Mouse (Mus musculus) kidney, postnatal 14 days (tissue): Measurements from ENCODE around the gene Sla2.
A peak's percentile ranks its signal among the peaks of the same experiment; 100 is the strongest.
"Not testable (repeated sequence)": the region's sequence is repeated elsewhere in the genome, so short reads cannot be mapped to it uniquely, and the experiment has no call there.

Experiments
- DNase-seq: peaks from one replicate; pipeline ENCODE4 v3.0.0; 2022; ENCODE audit warnings: mixed read lengths

The Sla2 gene

DNA sequence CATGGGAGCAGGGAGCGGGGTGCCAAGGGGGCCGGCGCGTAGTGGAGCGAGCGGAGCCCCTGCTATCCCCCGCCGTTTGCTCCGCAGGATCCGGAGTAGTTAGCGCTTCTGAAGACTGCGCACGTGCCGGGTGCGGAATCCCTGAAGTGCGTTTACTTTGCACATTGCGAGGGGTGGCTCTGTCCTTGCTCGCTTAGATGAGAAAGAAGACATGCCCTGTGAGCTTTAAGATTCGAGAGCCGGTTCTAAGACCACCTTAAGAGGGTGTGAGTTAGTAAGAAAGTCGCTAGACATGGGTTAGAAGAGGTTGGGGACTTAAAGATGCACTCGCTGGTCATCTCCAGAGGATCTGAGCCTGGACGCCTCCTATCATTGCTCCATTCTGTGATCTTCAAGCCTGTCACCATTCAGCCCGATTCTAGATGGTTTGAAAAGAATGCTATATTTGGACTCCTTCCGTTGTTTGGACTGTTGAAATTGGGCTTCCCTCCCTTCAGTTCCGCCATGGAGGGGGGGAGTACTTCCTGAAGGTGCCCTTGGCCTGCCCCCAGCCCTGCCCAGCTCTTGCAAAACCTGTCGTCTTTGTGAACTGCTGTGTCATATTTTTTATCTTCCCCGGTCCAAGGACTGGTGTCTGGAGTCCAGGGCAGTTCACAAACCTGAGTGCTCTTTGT is 23.4 kb downstream of the Sla2 start:
- DNase-seq: peak; percentile 65

DNA sequence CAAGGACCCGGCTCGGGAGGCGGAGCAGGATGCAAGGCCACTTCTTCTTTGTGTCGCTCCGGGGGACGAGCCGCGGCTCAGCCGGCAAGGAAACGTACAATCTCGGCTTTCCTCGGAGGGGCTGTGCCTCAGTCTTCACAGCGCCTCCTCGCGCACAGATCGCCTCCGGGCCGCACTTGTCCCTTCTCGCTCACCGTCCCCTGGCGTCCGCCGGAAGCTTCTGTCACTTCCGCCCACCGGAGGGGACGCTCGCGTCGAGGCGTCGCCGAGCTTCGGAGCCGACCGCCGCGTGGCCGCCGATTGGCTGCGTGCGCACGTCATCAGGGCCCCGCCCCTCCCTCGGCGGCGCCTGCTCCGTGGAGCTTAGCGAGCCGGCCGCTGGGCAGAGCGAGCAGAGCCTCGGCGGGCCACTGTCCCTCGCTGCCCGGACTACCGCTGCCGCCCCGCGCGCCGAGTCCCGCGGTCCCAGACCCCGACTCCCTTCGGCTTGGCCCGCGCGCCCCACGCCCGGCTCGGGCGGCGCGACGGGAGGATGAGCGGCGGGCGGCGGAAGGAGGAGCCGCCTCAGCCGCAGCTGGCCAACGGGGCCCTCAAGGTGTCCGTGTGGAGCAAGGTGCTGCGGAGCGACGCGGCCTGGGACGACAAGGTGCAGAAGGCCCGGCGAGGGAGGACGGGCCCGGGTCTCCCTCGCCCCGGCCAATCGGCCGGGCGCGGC is 24.1 kb downstream of the Sla2 start, which contains the start of gene Rab5if:
TSS of gene Rab5if (plus strand) at position 357 of the 715 bp plus-strand sequence.
- peak; percentile 98 for DNase-seq

GRCm38 (mm10) chr2:156862041-156862717 is 24.8 kb downstream of the Sla2 start:
- peak; percentile 60 for DNase-seq

- no peak for DNase-seq
These were observed 28.3 kb downstream of the Sla2 start for GRCm38 (mm10) chr2:156858671-156859070.

- DNase-seq: no peak
These were observed 29.2 kb downstream of the Sla2 start, which contains the start of gene 4930518I15Rik for GRCm38 (mm10) chr2:156857835-156858234. TSS of gene 4930518I15Rik (minus strand) at chr2:156857946.

- DNase-seq: no peak
These were observed 29.6 kb downstream of the Sla2 start for GRCm38 (mm10) chr2:156857385-156857791.

DNA sequence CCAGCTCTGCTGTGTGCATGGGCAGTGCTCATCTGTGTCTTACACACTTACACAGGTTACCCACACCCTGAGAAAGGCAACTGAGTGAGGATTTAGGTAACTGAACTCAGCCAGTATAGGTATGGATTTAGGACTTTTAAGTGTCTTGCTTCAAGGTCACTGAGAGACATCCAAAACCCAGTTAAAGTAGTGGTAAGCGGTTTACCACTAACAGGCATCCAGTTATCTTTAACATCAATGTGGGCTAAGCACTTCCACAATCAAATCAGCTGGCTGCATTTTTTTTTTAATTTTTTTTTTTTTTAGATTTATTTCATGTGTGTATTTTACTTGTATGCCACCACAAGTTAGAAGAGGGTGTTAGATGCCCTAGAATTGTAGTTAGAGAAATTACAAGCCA is 30.7 kb downstream of the Sla2 start:
- DNase-seq: no peak

DNA sequence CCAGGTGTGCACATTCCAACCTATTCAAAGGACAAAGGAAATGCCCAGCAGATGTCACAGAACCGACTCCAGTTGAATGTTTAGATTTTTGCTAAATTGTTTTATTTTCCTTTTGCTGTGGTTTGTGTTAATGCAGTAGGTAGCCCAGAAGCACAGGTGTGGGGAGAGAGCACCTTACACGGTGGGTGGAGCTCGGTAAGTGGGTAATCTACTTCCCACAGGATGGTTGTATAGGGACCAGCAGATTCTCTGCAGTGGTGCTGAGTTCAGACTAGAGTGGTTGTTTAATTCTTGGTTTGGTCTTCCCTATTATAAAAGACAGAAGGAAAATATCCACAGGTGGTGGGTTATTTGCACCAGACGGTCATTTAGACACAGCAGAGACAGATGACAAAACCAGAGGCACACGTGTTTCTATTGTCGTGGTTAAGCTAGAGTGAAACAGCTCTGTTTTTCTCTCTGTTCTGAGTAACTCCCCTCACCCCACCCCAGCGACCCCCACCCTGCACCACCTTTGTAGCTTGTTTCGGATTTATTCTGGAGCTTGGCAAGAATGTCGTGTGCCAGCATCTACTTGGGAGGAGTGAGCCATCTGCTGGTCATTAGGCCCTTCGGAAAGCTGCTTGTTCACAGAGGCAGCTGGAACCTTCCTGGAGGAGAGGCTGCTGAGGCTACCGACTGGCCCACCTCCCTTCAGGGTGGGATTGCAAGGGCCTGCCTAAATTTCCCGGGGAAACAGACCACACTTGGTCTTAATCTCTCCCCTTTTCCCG is 32.8 kb downstream of the Sla2 start:
- peak; percentile 57 for DNase-seq

GRCm38 (mm10) chr2:156853584-156853983 is 33.4 kb downstream of the Sla2 start:
- not testable (repeated sequence) for DNase-seq

DNA sequence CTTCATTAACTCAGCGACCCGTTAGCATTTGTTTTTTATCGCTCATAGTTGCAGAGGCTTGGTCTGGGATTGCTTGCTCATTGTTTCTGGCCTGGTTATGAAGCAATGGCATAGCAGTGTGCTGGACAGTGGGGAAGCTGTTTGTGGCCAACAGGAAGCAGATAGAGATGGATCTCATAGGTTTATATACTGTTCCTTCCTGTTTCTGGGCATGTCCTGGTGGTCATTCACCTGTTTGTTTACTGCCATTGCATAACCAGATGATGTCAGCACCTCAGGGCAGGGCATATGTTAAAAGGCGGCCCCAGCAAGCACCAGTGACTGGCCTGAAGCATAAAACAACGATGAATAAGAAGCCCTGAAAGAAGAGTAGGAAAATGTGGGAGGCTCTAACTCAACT is 36.5 kb downstream of the Sla2 start:
- DNase-seq: no peak

DNA sequence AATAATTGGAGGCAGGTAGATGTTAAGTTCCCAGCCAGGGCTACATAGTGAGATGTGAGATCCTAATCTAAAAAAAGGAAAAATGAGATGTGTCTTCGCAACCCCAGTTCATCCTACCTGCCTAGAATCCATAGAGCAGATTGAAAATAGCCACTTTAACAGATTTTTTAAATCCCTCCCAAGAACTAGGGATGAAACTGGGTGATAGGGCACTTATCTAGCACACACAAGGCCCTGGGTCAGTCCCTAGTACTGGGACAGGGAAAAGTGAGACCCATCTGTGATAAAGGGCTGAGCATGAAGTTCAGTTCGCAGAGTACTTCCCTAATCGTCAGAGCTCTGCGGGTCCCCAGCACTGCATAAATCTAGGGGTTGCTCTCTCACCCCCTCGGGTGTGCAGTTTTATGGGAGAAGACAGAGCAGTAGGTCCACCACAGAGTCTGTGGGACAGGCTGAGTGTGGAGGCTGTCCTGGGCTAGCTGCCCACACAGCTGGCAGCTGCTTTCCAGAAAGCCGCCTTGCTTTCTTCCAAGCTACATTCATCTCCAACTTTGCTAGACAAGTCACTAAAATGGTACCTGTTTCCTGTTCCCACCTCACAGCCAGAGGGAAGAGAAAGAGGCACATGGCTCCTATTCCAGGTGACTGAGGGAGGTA is 38.3 kb downstream of the Sla2 start:
- DNase-seq: peak; percentile 30

DNA sequence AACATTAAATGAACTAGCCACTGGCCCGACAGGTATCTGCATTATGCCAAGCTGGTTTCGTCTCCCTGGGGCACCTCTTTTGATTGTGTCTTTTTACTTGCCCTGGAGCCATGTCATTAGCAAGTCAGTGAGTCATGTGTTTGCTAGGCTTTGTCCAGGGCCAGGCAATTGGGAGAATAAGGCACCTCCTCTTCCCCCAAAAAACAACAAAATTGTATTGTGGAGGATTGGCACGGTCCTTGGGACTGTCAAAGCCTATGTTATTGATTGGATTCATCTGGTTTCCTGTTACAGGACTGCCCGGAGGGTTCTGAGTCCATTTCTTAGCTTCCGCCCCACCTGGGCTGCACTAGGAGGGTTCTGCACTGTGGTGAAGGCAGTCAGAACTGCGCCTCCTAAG is 39.3 kb downstream of the Sla2 start:
- DNase-seq: no peak

DNA sequence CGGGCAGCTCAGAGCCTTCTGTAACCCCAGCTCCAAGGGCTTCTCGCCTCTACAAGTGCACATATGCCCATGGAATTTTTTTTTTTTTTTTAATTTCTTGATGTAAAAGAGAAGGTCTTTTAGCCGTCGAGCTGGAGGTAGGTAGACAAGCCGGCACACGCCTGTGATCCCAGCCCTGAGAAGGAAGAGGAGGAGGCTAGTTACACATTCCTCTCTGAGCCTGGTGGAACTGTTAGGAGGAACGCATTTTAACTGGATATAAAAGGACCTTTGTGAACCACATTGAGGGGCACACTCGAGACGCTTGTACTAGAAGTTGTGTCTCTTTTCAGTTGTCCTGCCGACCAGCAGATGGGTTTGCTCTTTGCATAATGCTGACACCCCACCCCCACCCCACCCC is 42.3 kb downstream of the Sla2 start:
- no peak for DNase-seq

- DNase-seq: no peak
These were observed 43.7 kb downstream of the Sla2 start for GRCm38 (mm10) chr2:156843331-156843730.

DNA sequence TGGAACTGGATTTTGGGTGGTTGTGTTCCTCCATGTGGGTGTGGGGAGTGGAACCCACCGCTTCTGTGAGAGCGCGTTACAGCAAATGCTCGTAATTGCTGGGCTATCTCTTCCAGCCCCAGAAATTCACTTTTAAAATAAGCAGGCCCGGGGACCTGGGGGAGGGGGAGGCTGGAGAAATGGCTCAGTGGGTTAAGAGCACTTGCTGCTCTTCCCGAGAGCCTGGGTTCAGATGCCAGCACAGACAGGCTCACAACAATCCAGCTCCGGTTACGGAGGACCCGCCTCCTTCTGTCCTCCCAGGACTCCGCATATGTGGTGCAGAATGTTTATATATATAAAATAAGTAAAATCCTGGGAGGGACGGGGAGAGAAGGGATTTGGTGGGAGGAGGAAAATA is 44.3 kb downstream of the Sla2 start:
- DNase-seq: no peak

- peak; percentile 64 for DNase-seq
These were observed 44.9 kb downstream of the Sla2 start for GRCm38 (mm10) chr2:156841841-156842706.

- DNase-seq: peak; percentile 79
These were observed 45.8 kb downstream of the Sla2 start for GRCm38 (mm10) chr2:156841028-156841840.

DNA sequence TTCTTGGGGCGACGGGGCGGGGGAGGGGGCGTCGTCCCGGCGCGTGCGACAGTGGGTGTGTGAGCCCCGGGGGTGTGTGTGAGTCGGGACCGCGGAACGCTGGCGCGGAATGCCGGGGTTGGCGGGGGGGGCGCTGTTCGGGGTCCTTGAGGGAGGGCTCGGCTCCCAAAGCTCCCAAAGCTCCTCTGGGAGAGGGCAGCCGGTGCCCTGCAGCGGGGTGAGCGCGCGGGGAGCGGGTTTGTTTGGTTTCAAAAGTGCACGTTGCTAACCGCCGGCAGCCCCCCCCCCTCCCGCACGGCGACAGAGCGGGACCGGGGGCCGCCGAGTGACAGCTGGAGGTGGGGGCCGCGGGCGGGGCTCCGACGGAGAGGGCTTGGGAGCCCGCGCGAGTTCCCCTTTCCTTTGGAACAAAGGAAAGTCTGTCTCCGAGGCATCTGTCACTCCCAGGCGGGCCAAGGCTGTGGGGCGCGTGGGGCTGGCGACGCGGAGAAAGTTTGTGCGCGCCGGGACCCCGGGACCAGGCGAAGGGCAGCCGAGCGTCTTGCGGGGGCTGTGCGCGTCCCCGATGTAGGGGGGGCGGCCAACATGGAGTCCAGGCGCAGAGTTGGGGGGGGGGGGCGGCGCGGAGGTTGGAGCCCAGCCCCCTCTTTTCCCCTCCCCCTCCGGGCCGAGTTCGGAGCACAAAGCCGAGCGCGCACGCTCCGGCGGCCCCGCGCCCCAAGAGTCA is 46.5 kb downstream of the Sla2 start:
- DNase-seq: peak; percentile 59

GRCm38 (mm10) chr2:156839319-156840191 is 47.4 kb downstream of the Sla2 start, which contains the start of gene Tgif2:
TSS of gene Tgif2 (plus strand) at chr2:156840007.
- peak; percentile 92 for DNase-seq
